Mouse (Mus musculus) limb, embryonic 14.5 days (tissue): ENCODE data around the gene Cdh18. TPM values are rescaled to one million over a fixed set of nuclear protein-coding genes. Genes with fewer than 3 reads are reported as not detected.
A peak's percentile ranks its signal among the peaks of the same experiment; 100 is the strongest.

Experiments
- ATAC-seq: fragments of 200-750 bp; cut with Nextera tagmentation; 2 replicates; pipeline ENCODE4 v1.8.0; 2017; ENCODE audit warnings: low read depth, moderate number of reproducible peaks, moderate TSS enrichment; ENCODE audit not compliant: low FRiP score
- DNase-seq: peaks from one replicate; pipeline ENCODE4 v3.0.0-alpha.2; 2015; ENCODE audit warnings: low spot score
- H3K27ac ChIP-seq: fragments of 300-500 bp; sonication (generic); replicated peaks from 2 replicates; pipeline ENCODE4 v1.5.1; 2014; ENCODE audit warnings: low read depth, mild to moderate bottlenecking, low read length, moderate library complexity, mixed read lengths
- H3K27me3 ChIP-seq: fragments of 300-500 bp; sonication (generic); 2 replicates; pipeline ENCODE4 v1.6.1; 2014; ENCODE audit warnings: low read length, mixed read lengths; ENCODE audit not compliant: control insufficient read depth, insufficient read depth
- H3K36me3 ChIP-seq: fragments of 300-500 bp; sonication (generic); 2 replicates; pipeline ENCODE4 v1.6.1; 2014; ENCODE audit warnings: mild to moderate bottlenecking, low read length, moderate library complexity, mixed read lengths; ENCODE audit not compliant: control insufficient read depth, insufficient read depth
- H3K4me1 ChIP-seq: fragments of 300-500 bp; sonication (generic); 2 replicates; pipeline ENCODE4 v1.6.1; 2014; ENCODE audit warnings: antibody characterized with exemption, low read length, mixed read lengths; ENCODE audit not compliant: control insufficient read depth, insufficient read depth
- H3K4me2 ChIP-seq: fragments of 300-500 bp; sonication (generic); replicated peaks from 2 replicates; pipeline ENCODE4 v1.6.1; 2014; ENCODE audit warnings: low read depth, mild to moderate bottlenecking, low read length, moderate library complexity; ENCODE audit not compliant: severe bottlenecking
- H3K4me3 ChIP-seq: fragments of 300-500 bp; sonication (generic); replicated peaks from 2 replicates; pipeline ENCODE4 v1.5.1; 2014; ENCODE audit warnings: low read length
- H3K9ac ChIP-seq: fragments of 300-500 bp; sonication (generic); 2 replicates; pipeline ENCODE4 v1.6.1; 2014; ENCODE audit warnings: mild to moderate bottlenecking, low read depth, low read length, moderate library complexity; ENCODE audit not compliant: severe bottlenecking
- H3K9me3 ChIP-seq: fragments of 300-500 bp; sonication (generic); 2 replicates; pipeline ENCODE4 v1.6.1; 2016; ENCODE audit warnings: low read length; ENCODE audit not compliant: control insufficient read depth
- POLR2A ChIP-seq: fragments of 200-500 bp; IDR thresholded peaks from 2 replicates; pipeline ENCODE4 v1.8.0; 2012; ENCODE audit warnings: inconsistent platforms, mild to moderate bottlenecking, moderate library complexity, borderline replicate concordance; ENCODE audit not compliant: insufficient read depth, insufficient read length; ENCODE audit errors: extremely low read depth
- whole genome bisulfite sequencing: fragments of 180-500 bp; shearing (Covaris S2); extraction: QIAGEN DNeasy Blood & Tissue Kit; methylation state at CpG from one replicate; pipeline ENCODE4 v1.1.7; 2014; 5-methylcytosine and 5-hydroxymethylcytosine counted together
- polyA plus RNA-seq, 2 experiments: library from polyadenylated mRNA; depleted of rRNA in 1 of 2; stranded (reverse) in 1 of 2; unstranded in 1 of 2; fragments of >200 nt; fragmentation: Nextera tagmentation in 1 of 2; extraction: Ambion mirVana in 1 of 2; gene quantifications; 2 replicates each; pipeline versions ENCODE4 v1.2.1 to v1.2.3; 2012 to 2014

The Cdh18 gene
- polyA plus RNA-seq, 2 experiments, result 1.0 to 1.3 TPM

DNA sequence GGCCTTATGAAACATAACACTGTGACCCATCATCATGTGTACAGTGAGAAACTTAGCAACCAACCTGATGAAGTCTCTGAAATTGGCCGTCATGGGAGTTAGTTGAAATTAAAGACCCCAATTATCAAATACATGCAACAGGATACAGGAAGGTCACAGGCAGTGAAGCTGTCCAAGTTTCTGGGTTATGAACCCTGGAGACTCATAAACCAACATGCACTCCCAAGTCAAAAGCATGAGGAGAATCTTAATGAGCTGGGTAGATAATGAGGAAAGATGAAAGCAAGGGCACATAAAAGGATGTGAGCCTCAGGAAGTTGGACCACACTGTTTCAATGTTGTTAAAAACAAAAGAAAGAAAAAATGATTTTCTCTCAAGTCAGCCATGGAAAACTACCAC is 321.9 kb downstream of the Cdh18 start:
- no peak for TF ChIP-seq POLR2A
- ATAC-seq (no peak), DNase-seq (no peak)
- Histone ChIP-seq H3K4me3 (no peak overlapping the region), H3K36me3 (no peaks in the 10 kb centered on the region), H3K4me1 (no peaks in the 10 kb centered on the region), H3K27ac (no peak overlapping the region), H3K9me3 (no peaks in the 10 kb centered on the region), H3K4me2 (no peak overlapping the region), H3K9ac (no peak overlapping the region), H3K27me3 (no peaks in the 10 kb centered on the region)
- 29% methylated on average over 1 of the region's 1 CpGs for WGBS

- DNase-seq, result no peak
- WGBS, result 69% methylated on average over 4 of the region's 4 CpGs
- Histone ChIP-seq H3K36me3 (no peaks in the 10 kb centered on the region), H3K4me2 (no peak overlapping the region), H3K9me3 (no peaks in the 10 kb centered on the region), H3K4me1 (no peaks in the 10 kb centered on the region), H3K27me3 (no peaks in the 10 kb centered on the region), H3K9ac (no peak overlapping the region), H3K27ac (no peak overlapping the region), H3K4me3 (no peak overlapping the region)
- no peak for ATAC-seq
- TF ChIP-seq POLR2A, result no peak
Observed at GRCm38 (mm10) chr15:22897724-22898123, 348.9 kb downstream of the Cdh18 start.

DNA sequence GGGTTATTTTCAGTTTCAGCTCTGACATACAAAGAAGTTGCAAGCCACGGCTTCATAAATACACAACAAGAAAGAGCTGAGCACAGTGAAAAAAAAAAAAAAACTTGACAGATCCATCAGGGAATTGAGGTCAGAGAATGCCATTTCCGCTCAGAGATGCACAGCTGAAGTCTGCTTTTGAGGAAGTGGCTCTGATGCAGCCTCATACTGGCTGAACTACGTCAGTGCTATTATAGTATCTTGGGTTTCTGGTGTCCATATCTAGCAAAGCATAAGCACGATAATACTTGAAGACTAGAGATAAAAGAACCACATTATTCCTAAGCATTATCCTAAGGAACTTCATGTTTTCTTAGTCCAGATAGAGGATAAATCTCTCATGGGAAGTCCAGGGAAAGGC is 349.4 kb downstream of the Cdh18 start:
- no peaks in the 10 kb centered on the region for H3K27me3 ChIP-seq
- H3K36me3 ChIP-seq, result no peaks in the 10 kb centered on the region
- DNase-seq, result no peak
- no peaks in the 10 kb centered on the region for H3K9me3 ChIP-seq
- TF ChIP-seq POLR2A, result no peak
- no peak overlapping the region for H3K27ac ChIP-seq
- no peak overlapping the region for H3K9ac ChIP-seq
- H3K4me2 ChIP-seq, result no peak overlapping the region
- ATAC-seq, result no peak
- WGBS, result 82% methylated on average over 4 of the region's 4 CpGs
- H3K4me1 ChIP-seq, result no peaks in the 10 kb centered on the region
- H3K4me3 ChIP-seq, result no peak overlapping the region

GRCm38 (mm10) chr15:22914444-22914843 is 365.6 kb downstream of the Cdh18 start:
- Histone ChIP-seq H3K36me3 (no peaks in the 10 kb centered on the region), H3K4me1 (no peaks in the 10 kb centered on the region), H3K27ac (no peak overlapping the region), H3K4me2 (no peak overlapping the region), H3K9ac (no peak overlapping the region), H3K4me3 (no peak overlapping the region), H3K9me3 (no peaks in the 10 kb centered on the region), H3K27me3 (no peaks in the 10 kb centered on the region)
- ATAC-seq (no peak), DNase-seq (no peak)
- TF ChIP-seq POLR2A, result no peak

DNA sequence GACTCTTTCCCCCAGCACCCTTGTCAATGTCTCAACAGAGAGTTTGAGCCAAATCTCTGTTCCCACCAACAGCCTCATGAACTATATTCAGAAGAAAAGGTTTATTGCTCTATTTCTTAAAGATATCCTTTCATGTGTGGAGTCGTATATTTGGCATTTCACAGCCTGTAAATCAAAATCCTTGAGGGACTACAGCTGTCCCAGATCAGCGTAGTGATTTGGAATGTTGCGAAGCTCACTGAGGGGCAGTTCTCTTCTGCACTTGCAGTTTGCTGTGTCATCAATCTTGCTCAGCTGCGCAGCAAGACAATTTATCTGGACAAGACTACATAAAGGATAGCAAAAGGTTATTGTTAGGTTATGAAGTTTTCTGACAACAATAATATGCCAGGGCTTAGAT is 385.5 kb downstream of the Cdh18 start:
- no peak for TF ChIP-seq POLR2A
- 36% methylated on average over 4 of the region's 4 CpGs for WGBS
- H3K27ac ChIP-seq, result no peak overlapping the region
- H3K9me3 ChIP-seq, result no peaks in the 10 kb centered on the region
- DNase-seq (peak; percentile 34), ATAC-seq (no peak)
- no peaks in the 10 kb centered on the region for H3K27me3 ChIP-seq
- H3K9ac ChIP-seq, result no peak overlapping the region
- H3K4me3 ChIP-seq, result no peak overlapping the region
- no peaks in the 10 kb centered on the region for H3K4me1 ChIP-seq
- H3K4me2 ChIP-seq, result no peak overlapping the region
- no peaks in the 10 kb centered on the region for H3K36me3 ChIP-seq

- no peak overlapping the region for H3K4me3 ChIP-seq
- no peaks in the 10 kb centered on the region for H3K36me3 ChIP-seq
- no peak overlapping the region for H3K4me2 ChIP-seq
- no peaks in the 10 kb centered on the region for H3K9me3 ChIP-seq
- 76% methylated on average over 1 of the region's 1 CpGs for WGBS
- H3K9ac ChIP-seq, result no peak overlapping the region
- ATAC-seq (no peak), DNase-seq (no peak)
- no peak overlapping the region for H3K27ac ChIP-seq
- H3K27me3 ChIP-seq, result no peaks in the 10 kb centered on the region
- no peak for TF ChIP-seq POLR2A
- no peaks in the 10 kb centered on the region for H3K4me1 ChIP-seq
Observed at GRCm38 (mm10) chr15:22947234-22947633, 398.4 kb downstream of the Cdh18 start.
